Mouse (Mus musculus) bone marrow macrophage, adult 2 months (primary cell): ENCODE data around the gene Wdr76. TPM values are rescaled to one million over a fixed set of nuclear protein-coding genes. Genes with fewer than 3 reads are reported as not detected.
"Not testable (repeated sequence)": the region's sequence is repeated elsewhere in the genome, so short reads cannot be mapped to it uniquely, and the experiment has no call there.

Experiments used
- H3K27ac ChIP-seq: 2 replicates; pipeline ENCODE4 v1.5.1; 2012; ENCODE audit warnings: low read depth, low read length; ENCODE audit not compliant: insufficient read depth
- H3K4me1 ChIP-seq: 2 replicates; pipeline ENCODE4 v1.6.1; 2012; ENCODE audit warnings: low read length; ENCODE audit not compliant: control insufficient read depth, insufficient read depth
- H3K4me3 ChIP-seq: 2 replicates; pipeline ENCODE4 v1.5.1; 2012; ENCODE audit warnings: mild to moderate bottlenecking, low read length, moderate library complexity; ENCODE audit not compliant: insufficient read depth
- CTCF ChIP-seq: IDR thresholded peaks from 2 replicates; pipeline ENCODE4 v1.5.1; 2012; ENCODE audit warnings: low read depth, mild to moderate bottlenecking, low read length, moderate library complexity
- POLR2A ChIP-seq: IDR thresholded peaks from 2 replicates; pipeline ENCODE4 v1.6.1; 2012; ENCODE audit warnings: mild to moderate bottlenecking, low read depth, low read length, borderline replicate concordance
- polyA plus RNA-seq: library from polyadenylated mRNA; stranded (reverse); fragments of >200 nt; gene quantifications from 2 replicates; pipeline ENCODE4 v1.2.4, GENCODE M21; 2012; ENCODE audit not compliant: missing spikeins, insufficient read depth, insufficient read length

Gene Wdr76
- polyA plus RNA-seq, 1 experiment = 11.3 TPM

DNA sequence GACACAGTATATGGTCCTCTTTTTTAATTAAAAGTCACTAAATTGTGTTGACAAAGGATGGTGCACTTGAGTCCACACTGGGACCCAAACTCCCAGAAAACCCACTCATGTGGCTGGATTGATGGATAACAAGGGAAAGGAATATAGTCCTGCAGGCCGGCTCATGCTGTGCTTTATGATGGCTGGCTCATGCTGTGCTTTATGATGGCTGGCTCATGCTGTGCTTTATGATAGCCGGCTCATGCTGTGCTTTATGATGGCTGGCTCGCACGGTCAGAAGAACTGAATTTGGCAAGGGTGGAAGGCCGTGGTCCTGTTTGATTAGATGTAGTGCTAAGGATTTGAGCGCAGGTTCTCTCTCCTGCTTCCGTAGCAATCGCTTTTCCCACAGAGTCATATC lies 22.9 kb upstream of the Wdr76 start:
- Histone ChIP-seq H3K4me3 (no peak overlapping the region), H3K27ac (no peak overlapping the region), H3K4me1 (peaks cover 4% of the 10 kb centered on the region)
- no peak for TF ChIP-seq CTCF

DNA sequence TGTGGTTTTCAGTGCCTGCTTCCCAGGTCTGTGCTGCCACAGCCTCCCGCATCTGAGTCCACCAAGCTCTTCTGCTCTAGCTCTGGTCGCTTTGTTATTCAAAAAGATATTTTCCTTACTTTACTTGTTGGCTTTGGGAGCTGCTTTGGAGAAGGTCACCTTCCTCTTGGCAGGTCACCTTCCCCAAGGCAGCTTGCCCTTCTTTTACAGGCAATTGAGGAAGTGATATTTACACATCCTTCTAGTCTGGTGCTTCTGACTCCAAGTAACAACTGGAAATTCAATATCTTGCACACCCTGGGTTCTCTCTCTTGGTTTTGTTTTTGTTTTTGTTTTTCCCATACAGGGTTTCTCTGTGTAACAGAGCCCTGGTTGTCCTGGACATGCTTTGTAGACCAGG lies 22.1 kb upstream of the Wdr76 start:
- not testable (repeated sequence) for H3K27ac ChIP-seq, H3K4me3 ChIP-seq, H3K4me1 ChIP-seq

DNA sequence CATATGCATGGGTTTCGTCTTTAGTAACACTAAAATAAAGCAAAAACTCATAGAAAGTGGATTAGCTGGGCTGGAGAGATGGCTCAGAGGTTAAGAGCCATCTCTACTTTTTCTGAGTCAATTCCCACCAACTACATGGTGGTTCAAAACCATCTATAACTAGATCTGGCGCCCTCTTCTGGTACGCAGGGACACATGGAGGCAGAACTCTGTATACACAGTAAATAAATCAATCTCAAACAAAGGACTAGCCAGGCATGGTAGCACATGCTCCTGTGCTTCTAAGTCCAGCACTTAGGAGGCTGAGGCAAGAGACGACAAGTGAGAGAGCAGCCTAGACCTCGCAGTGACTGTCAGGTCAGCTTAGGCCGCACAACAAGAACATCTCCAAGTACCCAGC lies 5.0 kb upstream of the Wdr76 start:
- H3K27ac ChIP-seq, H3K4me3 ChIP-seq, H3K4me1 ChIP-seq: not testable (repeated sequence)

DNA sequence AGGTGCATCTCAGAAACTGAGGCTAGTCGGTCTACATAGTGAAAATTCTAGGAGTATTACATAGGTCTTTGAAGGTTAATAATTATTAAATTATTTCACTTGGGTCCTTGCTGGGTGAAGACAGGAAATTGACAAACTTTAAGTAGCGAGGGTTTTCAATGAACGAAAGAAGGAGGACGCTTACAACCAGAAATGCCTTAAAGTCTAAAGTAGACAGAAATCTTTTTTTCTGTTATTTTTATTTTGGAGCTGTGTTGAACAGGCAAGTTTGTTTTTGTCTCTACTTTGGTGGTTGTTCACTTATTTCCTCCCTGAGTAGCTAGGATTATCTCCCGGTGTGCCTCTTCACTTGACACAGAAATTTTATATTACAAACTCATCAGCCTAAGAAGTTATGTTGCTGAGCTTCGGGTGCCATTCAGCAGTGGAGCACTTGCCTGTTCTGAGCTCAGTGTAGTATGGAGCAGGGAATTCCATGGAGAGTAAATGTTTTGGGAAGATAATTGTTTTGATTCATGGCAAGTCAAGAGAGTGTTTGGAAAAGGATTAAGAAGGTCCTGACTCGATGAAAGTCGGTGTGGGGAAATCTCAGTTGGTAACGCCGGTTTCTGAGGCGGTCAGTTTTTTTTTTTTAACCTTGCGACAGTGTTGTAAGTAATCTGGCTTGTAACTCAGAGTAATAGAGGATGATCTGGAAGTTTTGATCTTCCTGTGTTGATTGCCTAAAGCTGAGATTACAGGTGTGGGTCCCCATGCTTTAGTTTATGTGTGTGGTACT lies 839 bp downstream of the Wdr76 start:
- TF ChIP-seq POLR2A (no peak), CTCF (no peak)
- peak overlapping the region; percentile 81 for H3K4me3 ChIP-seq
- no peak overlapping the region for H3K27ac ChIP-seq
- 0 out of 2 replicates have a peak, but pooled peaks cover 2% of the 10 kb centered on the region for H3K4me1 ChIP-seq

DNA sequence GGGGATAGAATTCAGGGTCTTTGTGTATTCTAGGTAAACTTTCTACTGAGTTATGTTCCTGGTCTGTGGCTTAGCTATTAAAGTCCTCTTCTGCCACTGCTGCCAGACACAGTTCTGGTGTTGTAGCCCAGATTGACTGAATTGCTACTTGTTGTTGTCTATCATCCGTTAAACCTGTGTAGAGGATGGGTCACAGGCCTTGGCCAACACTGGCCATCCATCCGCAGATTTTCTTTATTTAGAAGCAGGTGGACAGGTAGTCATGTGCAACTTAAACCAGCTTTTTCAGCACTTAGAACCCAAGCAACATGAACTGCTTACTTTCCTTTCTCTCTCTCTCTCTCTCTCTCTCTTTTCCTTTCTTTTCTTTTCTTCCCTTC lies 1.4 kb downstream of the Wdr76 start:
- peak overlapping the region; percentile 81 for H3K4me3 ChIP-seq
- TF ChIP-seq CTCF (no peak), POLR2A (no peak)
- H3K27ac ChIP-seq = no peak overlapping the region
- H3K4me1 ChIP-seq = peaks cover 2% of the 10 kb centered on the region

DNA sequence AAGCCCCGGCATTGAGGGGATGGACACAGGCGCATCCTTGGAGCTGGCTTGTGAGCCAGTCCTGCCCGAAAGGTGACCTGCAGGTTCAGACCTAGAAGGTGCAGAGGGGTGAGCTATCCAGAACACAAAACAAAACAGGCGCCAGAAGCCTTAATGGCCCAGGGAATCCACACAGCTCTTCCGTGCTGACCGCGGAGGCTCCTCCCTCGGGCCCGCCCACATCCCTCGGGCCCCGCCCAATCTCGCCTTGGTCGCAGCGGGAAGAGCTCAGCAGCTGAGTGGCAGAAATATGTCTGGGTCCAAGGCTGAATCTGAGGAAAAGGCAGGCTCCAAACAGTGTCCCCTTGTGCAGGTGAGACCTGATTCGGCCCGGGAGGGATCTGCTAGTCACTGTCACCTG lies 3.1 kb downstream of the Wdr76 start:
- H3K4me1 ChIP-seq = peaks cover 8% of the 10 kb centered on the region
- no peak overlapping the region for H3K27ac ChIP-seq
- H3K4me3 ChIP-seq = no peak overlapping the region
- TF ChIP-seq CTCF = no peak
- TF ChIP-seq POLR2A = no peak

DNA sequence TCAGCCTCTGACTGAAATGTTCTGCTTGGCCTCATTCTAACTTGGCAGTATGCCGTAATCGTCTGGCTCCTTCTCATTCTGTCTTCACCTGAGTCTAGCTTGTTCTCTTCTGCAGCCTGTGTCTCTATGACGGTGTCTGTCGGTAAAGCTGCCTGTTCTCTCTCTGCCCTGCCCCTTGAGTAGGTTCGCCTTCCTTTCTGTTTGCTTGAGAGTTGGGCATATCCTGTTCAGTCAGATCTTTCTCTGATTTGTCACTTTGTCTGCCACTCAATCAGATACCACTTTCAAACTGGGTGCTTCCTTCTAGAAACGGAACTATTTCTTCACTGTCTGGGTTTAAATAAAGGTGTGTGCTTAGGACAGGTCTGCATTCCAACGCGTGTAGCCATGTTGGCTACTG lies 4.9 kb downstream of the Wdr76 start:
- no peak for TF ChIP-seq POLR2A
- TF ChIP-seq CTCF = no peak
- H3K4me1 ChIP-seq = peaks cover 8% of the 10 kb centered on the region
- H3K4me3 ChIP-seq = no peak overlapping the region
- H3K27ac ChIP-seq = no peak overlapping the region

DNA sequence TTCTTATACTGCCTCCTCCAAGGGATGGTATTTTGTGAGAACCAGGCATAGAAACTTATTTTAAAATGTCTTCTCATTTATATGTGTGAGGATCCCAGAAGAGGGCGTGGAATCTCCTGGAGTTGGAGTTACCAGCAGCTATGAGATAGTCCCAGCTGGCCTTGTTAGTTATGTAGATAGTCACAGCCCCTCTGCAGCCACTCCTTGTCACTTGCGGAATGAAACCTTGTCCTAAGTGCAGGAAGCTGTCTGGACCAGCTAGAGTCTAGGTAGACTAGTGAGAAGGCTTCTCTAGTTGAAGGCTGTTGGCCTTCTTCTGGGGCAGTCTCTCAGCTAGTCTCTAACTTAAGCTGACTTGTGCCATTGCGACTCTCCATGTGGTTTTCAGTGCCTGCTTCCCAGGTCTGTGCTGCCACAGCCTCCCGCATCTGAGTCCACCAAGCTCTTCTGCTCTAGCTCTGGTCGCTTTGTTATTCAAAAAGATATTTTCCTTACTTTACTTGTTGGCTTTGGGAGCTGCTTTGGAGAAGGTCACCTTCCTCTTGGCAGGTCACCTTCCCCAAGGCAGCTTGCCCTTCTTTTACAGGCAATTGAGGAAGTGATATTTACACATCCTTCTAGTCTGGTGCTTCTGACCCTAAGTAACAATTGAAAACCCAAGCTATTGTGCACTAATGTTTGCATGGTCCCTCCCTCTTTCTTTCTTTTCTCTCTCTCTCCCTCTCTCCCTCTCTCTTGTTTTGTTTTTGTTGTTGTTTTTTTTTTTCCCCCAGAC lies 6.7 kb downstream of the Wdr76 start:
- H3K27ac ChIP-seq, H3K4me3 ChIP-seq, H3K4me1 ChIP-seq: not testable (repeated sequence)

DNA sequence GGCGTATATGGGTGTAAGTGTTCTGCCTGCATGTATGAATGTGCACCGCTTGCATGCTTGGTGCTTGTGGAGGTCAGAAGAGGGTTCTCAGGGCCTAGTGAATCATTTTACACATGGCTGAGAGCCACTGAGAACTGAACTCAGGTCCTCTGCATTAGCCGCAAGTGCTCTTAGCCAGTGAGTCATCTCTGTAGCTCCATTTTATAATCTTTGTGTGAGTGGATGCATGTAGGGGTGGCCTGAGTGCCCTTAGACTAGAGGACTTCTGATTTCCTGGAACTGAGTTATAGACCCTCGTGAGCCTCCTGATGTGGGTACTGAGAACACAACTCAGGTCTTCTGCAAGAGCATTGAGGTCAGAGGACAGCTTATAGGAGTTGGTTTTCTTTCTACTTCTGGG lies 7.7 kb downstream of the Wdr76 start:
- Histone ChIP-seq H3K4me1 (peaks cover 6% of the 10 kb centered on the region), H3K27ac (no peak overlapping the region), H3K4me3 (no peak overlapping the region)
- TF ChIP-seq POLR2A (no peak), CTCF (no peak)

DNA sequence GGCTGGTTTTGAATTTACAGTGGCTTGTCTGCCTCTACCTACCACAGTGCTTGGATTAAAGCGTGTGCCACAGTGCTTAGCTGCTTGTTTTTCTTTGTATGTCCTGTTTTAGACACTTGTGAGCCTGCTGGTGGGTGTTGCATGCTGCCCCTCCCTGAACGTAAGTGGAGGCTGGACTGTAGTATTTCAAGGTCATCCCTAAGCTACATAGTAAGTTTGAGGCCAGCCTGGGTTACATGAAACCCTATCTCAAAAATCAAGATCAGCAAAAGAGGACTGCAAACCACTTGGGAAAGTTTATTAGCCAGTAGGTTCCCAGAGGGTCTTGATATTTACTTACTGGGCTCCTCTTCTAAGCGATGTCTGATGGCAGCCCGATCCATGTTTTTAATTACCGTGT lies 11.6 kb downstream of the Wdr76 start:
- TF ChIP-seq POLR2A = no peak
- TF ChIP-seq CTCF = no peak
- H3K27ac ChIP-seq = no peak overlapping the region
- H3K4me3 ChIP-seq = no peak overlapping the region
- peaks cover 4% of the 10 kb centered on the region for H3K4me1 ChIP-seq

DNA sequence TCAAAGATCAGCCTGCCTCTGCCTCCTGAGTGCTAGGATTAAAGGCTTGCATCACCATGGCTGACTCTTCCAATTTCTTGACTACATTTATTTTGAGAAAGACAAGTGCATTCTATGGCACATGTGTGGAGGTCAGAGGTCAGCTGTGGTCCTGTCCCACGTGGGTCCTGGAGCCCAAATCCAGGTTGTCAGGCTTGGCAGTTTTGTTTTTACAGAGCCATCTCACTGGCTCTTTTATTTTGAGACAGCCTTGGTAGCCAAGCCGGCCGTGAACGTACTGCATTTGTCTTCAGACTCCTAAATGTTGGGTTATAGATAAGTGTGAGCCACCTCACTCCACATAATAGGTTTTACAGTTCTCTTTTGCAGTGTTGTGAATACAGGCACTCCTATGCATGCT lies 12.2 kb downstream of the Wdr76 start:
- not testable (repeated sequence) for H3K4me1 ChIP-seq, H3K4me3 ChIP-seq, H3K27ac ChIP-seq
